Mouse (Mus musculus): ENCODE measurements at regions not wholly inside any gene's neighbourhood (a gene's known extent, or its start where the extent isn't known, plus 50 kb on each side); places are given as distances from the start of the nearest gene placed in this dataset.

DNA sequence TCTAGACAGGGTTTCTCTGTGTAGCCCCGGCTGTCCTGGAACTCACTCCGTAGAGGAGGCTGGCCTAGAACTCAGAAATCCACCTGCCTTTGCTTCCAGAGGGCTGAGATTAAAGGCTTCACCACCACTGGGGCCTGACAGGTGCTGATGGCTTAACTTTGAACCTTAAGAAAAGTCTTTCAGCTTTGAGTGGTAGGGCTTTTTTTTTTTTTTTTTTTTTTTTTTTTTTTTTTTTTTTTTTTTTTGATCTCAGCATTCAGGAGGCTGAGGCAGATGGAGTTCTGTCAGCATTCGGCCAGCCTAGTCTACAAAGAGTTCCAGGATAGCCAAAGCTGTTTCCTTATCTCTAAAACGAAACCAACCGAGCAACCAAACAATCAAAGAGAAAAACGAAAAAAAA is 266.5 kb downstream of the Ttll7 start:
- no peak overlapping the region for H3K4me3 ChIP-seq (ENCODE audit: insufficient read depth in 1 of 2, low read depth in 1 of 2, low read length in 2 of 2, poor library complexity in 1 of 2, severe bottlenecking in 1 of 2)
- H3K36me3 ChIP-seq (ENCODE audit: control insufficient read depth, insufficient read depth, low read length, poor library complexity, severe bottlenecking), result no peaks in the 10 kb centered on the region
- in situ Hi-C loops (cut with MboI; ENCODE audit: low sequenced_read_pairs in 2 of 2, unreplicated experiment in 2 of 2), result no loop called here
- no peak overlapping the region for H3K27ac ChIP-seq (ENCODE audit: insufficient read depth, low read depth, low read length, poor library complexity, severe bottlenecking)
- H3K9ac ChIP-seq (ENCODE audit: insufficient read depth, low read depth, low read length, poor library complexity, severe bottlenecking), result no peak overlapping the region
- peaks cover 0 to 2% of the 10 kb centered on the region in 2 experiments; a peak in 1 of 4 replicates for H3K4me1 ChIP-seq (ENCODE audit: control insufficient read depth in 2 of 2, insufficient read depth in 2 of 2, low read length in 2 of 2, poor library complexity in 1 of 2)
- no peaks in the 10 kb centered on the region; the same call in 1 of the 2 replicates for H3K9me3 ChIP-seq (ENCODE audit: control insufficient read depth, insufficient read depth, low read depth, low read length)
- DNase-seq (ENCODE audit: low read depth, low spot score), result no peak
- TF ChIP-seq ZC3H11A (IDR thresholded peaks at IDR 0.05; ENCODE audit: borderline replicate concordance, low read depth, low read length) (no peak), MAFK (IDR thresholded peaks at IDR 0.05; ENCODE audit: insufficient read depth, low read depth, low read length) (no peak), HCFC1 (IDR thresholded peaks at IDR 0.05; ENCODE audit: borderline replicate concordance, insufficient read depth, low read length) (no peak), CHD2 (IDR thresholded peaks at IDR 0.05; ENCODE audit: low read depth, low read length) (no peak), ZNF384 (IDR thresholded peaks at IDR 0.05; ENCODE audit: low read depth, low read length) (no peak)

DNA sequence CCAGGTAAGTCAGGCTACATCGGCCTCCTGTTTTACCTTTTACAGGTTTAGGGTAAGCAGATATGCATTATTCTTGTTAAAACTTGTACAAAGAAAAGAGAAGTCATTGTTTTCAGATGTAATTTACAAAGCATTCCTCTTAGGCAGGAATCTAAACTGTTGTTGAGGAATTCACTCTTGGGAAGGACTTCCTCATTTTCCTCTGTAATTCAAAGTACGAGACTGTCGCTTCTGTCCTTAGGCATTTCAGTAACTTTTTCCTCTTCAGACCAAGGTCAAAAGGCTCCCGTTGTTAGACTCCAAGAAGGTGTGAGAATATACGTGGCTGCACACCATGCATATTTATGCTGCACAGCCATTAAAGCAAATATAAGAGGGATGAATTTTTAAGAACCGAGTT is 269.7 kb downstream of the Ttll7 start:
- H3K27ac ChIP-seq (ENCODE audit: insufficient read depth, low read depth, low read length, poor library complexity, severe bottlenecking), result no peak overlapping the region
- TF ChIP-seq ZNF384 (IDR thresholded peaks at IDR 0.05; ENCODE audit: low read depth, low read length) (no peak), HCFC1 (IDR thresholded peaks at IDR 0.05; ENCODE audit: borderline replicate concordance, insufficient read depth, low read length) (no peak), ZC3H11A (IDR thresholded peaks at IDR 0.05; ENCODE audit: borderline replicate concordance, low read depth, low read length) (no peak)
- peak; percentile 35 for DNase-seq (ENCODE audit: low read depth, low spot score)
- no peaks in the 10 kb centered on the region for H3K9me3 ChIP-seq (ENCODE audit: control insufficient read depth, insufficient read depth, low read depth, low read length)
- peaks cover 0 to 2% of the 10 kb centered on the region in 2 experiments; a peak in 1 of 4 replicates for H3K4me1 ChIP-seq (ENCODE audit: control insufficient read depth in 2 of 2, insufficient read depth in 2 of 2, low read length in 2 of 2, poor library complexity in 1 of 2)
- in situ Hi-C loops (cut with MboI; ENCODE audit: low sequenced_read_pairs in 2 of 2, unreplicated experiment in 2 of 2), result no loop called here
- no peak overlapping the region for H3K9ac ChIP-seq (ENCODE audit: insufficient read depth, low read depth, low read length, poor library complexity, severe bottlenecking)
- no peak overlapping the region for H3K4me3 ChIP-seq (ENCODE audit: insufficient read depth in 1 of 2, low read depth in 1 of 2, low read length in 2 of 2, poor library complexity in 1 of 2, severe bottlenecking in 1 of 2)
- no peaks in the 10 kb centered on the region for H3K36me3 ChIP-seq (ENCODE audit: control insufficient read depth, insufficient read depth, low read length, poor library complexity, severe bottlenecking)

DNA sequence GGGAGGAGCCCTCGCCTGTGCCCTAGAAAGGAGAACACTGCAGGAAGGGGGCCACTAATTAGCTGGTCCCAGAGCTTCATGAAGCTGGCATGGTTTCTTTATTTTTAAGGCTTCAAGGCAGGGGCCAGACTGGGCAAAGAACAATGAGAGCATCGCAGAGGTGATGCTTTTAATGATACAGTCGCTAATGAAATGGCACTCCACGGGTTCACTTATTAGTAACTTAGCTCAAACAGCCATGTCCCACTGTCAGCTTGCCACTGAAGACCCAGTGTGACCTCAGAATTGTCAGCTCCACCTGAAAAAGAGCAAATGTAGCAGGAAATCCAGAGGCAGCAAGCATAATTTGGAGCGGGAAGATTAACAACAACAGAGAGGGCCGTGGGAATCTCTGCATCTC is 275.6 kb downstream of the Ttll7 start:
- no peaks in the 10 kb centered on the region for H3K9me3 ChIP-seq (ENCODE audit: control insufficient read depth, insufficient read depth, low read depth, low read length)
- H3K27ac ChIP-seq (ENCODE audit: insufficient read depth, low read depth, low read length, poor library complexity, severe bottlenecking), result no peak overlapping the region
- in situ Hi-C loops (cut with MboI; ENCODE audit: low sequenced_read_pairs in 2 of 2, unreplicated experiment in 2 of 2), result no loop called here
- no peak for TF ChIP-seq ZNF384 (IDR thresholded peaks at IDR 0.05; ENCODE audit: low read depth, low read length)
- no peak for TF ChIP-seq HCFC1 (IDR thresholded peaks at IDR 0.05; ENCODE audit: borderline replicate concordance, insufficient read depth, low read length)
- no peaks in the 10 kb centered on the region for H3K36me3 ChIP-seq (ENCODE audit: control insufficient read depth, insufficient read depth, low read length, poor library complexity, severe bottlenecking)
- H3K4me3 ChIP-seq (ENCODE audit: insufficient read depth in 1 of 2, low read depth in 1 of 2, low read length in 2 of 2, poor library complexity in 1 of 2, severe bottlenecking in 1 of 2), result no peak overlapping the region
- DNase-seq (ENCODE audit: low read depth, low spot score), result no peak
- H3K9ac ChIP-seq (ENCODE audit: insufficient read depth, low read depth, low read length, poor library complexity, severe bottlenecking), result no peak overlapping the region
- H3K4me1 ChIP-seq (ENCODE audit: control insufficient read depth in 2 of 2, insufficient read depth in 2 of 2, low read length in 2 of 2, poor library complexity in 1 of 2), result peaks cover 0 to 2% of the 10 kb centered on the region in 2 experiments; a peak in 1 of 4 replicates

DNA sequence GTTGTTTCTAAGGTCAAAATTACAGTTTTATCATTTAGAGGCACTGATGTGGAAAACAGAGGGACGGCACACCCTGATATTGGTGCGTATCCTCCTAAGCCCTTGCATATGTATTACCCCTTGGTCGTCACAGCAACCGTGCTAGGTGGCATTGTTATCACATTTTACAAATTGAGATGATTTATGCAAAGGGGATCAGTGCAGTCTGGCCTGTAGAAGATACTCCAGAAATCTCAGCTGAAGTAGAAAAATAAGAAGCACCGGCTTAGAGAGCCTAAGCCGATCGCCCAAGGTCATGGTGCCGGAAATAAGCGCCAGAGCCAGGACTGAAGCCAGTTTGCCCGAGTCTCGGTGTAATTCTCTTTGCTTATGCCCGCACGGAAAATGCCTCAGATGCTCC is 280.7 kb downstream of the Ttll7 start:
- Histone ChIP-seq H3K9me3 (ENCODE audit: control insufficient read depth, insufficient read depth, low read depth, low read length) (no peaks in the 10 kb centered on the region), H3K9ac (ENCODE audit: insufficient read depth, low read depth, low read length, poor library complexity, severe bottlenecking) (no peak overlapping the region), H3K36me3 (ENCODE audit: control insufficient read depth, insufficient read depth, low read length, poor library complexity, severe bottlenecking) (no peaks in the 10 kb centered on the region), H3K4me3 (ENCODE audit: insufficient read depth in 1 of 2, low read depth in 1 of 2, low read length in 2 of 2, poor library complexity in 1 of 2, severe bottlenecking in 1 of 2) (no peak overlapping the region), H3K4me1 (ENCODE audit: control insufficient read depth in 2 of 2, insufficient read depth in 2 of 2, low read length in 2 of 2, poor library complexity in 1 of 2) (no peaks in the 10 kb centered on the region), H3K27ac (ENCODE audit: insufficient read depth, low read depth, low read length, poor library complexity, severe bottlenecking) (no peak overlapping the region)
- in situ Hi-C loops (cut with MboI; ENCODE audit: low sequenced_read_pairs in 2 of 2, unreplicated experiment in 2 of 2), result no loop called here
- TF ChIP-seq ZNF384 (IDR thresholded peaks at IDR 0.05; ENCODE audit: low read depth, low read length), result no peak
- TF ChIP-seq CHD2 (IDR thresholded peaks at IDR 0.05; ENCODE audit: low read depth, low read length), result no peak
- no peak for TF ChIP-seq HCFC1 (IDR thresholded peaks at IDR 0.05; ENCODE audit: borderline replicate concordance, insufficient read depth, low read length)
- no peak for TF ChIP-seq ZC3H11A (IDR thresholded peaks at IDR 0.05; ENCODE audit: borderline replicate concordance, low read depth, low read length)
- TF ChIP-seq MAFK (IDR thresholded peaks at IDR 0.05; ENCODE audit: insufficient read depth, low read depth, low read length), result no peak
- no peak for DNase-seq (ENCODE audit: low read depth, low spot score)

DNA sequence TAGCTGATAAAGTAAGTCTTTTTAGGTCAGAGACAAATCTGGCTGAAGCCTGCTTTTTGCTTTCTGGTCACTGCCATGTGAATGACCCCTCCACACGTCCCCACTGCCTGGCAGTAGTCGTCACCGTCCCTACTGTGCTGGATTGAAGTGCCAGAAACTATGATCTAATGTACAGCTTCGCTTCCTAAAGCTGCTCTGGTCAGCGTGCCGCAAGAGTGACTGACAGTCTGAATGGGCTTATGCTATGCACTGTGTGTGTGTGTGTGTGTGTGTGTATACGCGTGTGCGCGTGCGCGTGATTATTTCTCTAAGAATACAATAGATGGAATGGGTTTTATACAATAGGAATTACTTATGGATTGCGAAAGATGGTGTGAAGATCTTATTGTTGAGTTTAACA is 281.2 kb downstream of the Ttll7 start:
- H3K4me3 ChIP-seq (ENCODE audit: insufficient read depth in 1 of 2, low read depth in 1 of 2, low read length in 2 of 2, poor library complexity in 1 of 2, severe bottlenecking in 1 of 2), result no peak overlapping the region
- in situ Hi-C loops (cut with MboI; ENCODE audit: low sequenced_read_pairs in 2 of 2, unreplicated experiment in 2 of 2), result no loop called here
- H3K36me3 ChIP-seq (ENCODE audit: control insufficient read depth, insufficient read depth, low read length, poor library complexity, severe bottlenecking), result no peaks in the 10 kb centered on the region
- H3K27ac ChIP-seq (ENCODE audit: insufficient read depth, low read depth, low read length, poor library complexity, severe bottlenecking), result no peak overlapping the region
- H3K9ac ChIP-seq (ENCODE audit: insufficient read depth, low read depth, low read length, poor library complexity, severe bottlenecking), result no peak overlapping the region
- no peak for TF ChIP-seq MAFK (IDR thresholded peaks at IDR 0.05; ENCODE audit: insufficient read depth, low read depth, low read length)
- no peak for TF ChIP-seq ZNF384 (IDR thresholded peaks at IDR 0.05; ENCODE audit: low read depth, low read length)
- no peak for TF ChIP-seq ZC3H11A (IDR thresholded peaks at IDR 0.05; ENCODE audit: borderline replicate concordance, low read depth, low read length)
- no peak for TF ChIP-seq CHD2 (IDR thresholded peaks at IDR 0.05; ENCODE audit: low read depth, low read length)
- TF ChIP-seq HCFC1 (IDR thresholded peaks at IDR 0.05; ENCODE audit: borderline replicate concordance, insufficient read depth, low read length), result no peak
- no peaks in the 10 kb centered on the region for H3K4me1 ChIP-seq (ENCODE audit: control insufficient read depth in 2 of 2, insufficient read depth in 2 of 2, low read length in 2 of 2, poor library complexity in 1 of 2)
- no peak for DNase-seq (ENCODE audit: low read depth, low spot score)
- H3K9me3 ChIP-seq (ENCODE audit: control insufficient read depth, insufficient read depth, low read depth, low read length), result no peaks in the 10 kb centered on the region

Measured in ES-E14 (cell line).